Mouse (Mus musculus) WW6 (cell line): ENCODE results near the gene Avp.

Source experiments
- DNase-seq: peaks from one replicate; pipeline ENCODE4 v3.0.0-alpha.2; 2013; ENCODE audit warnings: low read depth, low spot score

Avp gene

DNA sequence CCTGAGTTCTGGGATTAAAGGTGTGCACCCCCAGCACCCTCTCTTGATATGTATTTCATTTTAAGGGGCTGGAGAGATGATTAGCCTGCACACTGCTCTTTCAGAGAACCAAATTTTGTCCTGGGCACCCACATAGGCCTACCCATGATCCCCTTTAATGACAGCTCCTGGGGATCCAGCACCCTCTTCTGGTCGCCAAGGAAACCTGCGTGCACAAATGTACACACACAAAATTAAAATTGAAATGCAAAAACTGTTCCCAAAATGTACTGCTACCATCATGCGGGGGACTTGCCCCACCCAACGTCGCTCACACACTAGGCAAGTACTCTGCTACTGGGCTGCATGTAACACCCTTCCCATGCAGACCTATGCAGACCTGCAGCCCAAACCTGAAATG lies 7.4 kb downstream of the Avp start:
- no peak for DNase-seq

DNA sequence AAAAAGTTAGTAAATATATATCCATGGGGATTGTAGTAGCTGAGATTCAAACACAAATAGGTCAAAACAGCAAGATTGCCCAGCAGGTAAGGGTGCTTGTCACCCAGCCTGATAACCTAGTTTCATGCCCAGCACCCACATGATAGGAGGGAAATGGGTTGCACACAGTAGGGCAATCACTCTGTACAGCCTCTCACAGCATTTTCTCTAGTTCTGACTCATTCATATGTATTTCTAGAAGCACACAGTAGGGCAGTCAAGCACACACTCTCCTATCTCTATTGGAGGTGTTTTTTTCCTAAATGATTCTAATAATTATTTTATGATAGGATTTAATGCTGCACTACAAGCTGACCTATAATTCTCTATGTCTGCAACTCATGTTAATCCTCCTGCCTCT lies 12.4 kb downstream of the Avp start:
- no peak for DNase-seq

DNA sequence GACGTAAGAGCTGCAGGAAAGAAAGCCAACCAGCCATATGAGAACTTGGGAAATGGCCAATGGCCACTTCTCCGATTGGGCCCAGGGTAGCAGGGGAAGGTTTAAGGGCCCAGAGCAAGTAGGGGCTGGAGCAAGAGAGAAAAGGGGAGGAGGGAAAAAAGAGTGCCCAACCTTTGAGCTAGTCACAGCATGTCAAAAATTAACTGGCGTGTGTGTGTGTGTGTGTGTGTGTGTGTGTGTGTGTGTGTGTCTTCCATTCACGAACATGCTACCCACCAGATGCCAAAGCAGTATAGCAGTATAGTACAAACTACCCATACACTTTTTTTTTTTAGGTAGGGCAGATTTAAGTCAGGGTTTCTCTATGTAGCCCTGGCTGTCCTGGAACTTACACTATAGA lies 13.4 kb downstream of the Avp start:
- no peak for DNase-seq

- no peak for DNase-seq
Measured at GRCm38 (mm10) chr2:130564983-130565382, 17.4 kb downstream of the Avp start.

DNA sequence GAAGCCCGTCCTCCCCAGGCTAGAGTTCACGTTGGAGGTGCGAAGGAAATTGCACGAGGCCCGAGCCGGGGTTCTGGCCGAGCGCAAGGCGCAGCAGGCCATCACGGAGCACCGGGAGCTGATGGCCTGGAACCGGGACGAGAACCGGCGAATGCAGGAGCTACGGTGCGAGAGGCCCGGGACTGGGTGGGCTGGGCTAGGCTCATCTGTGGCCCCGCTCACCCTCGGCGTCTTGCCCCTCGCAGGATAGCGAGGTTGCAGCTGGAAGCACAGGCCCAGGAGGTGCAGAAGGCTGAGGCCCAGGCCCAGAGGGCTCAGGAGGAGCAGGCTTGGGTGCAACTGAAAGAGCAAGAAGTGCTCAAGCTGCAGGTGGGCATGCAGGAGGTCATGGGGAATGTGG lies 18.3 kb downstream of the Avp start:
- no peak for DNase-seq

DNA sequence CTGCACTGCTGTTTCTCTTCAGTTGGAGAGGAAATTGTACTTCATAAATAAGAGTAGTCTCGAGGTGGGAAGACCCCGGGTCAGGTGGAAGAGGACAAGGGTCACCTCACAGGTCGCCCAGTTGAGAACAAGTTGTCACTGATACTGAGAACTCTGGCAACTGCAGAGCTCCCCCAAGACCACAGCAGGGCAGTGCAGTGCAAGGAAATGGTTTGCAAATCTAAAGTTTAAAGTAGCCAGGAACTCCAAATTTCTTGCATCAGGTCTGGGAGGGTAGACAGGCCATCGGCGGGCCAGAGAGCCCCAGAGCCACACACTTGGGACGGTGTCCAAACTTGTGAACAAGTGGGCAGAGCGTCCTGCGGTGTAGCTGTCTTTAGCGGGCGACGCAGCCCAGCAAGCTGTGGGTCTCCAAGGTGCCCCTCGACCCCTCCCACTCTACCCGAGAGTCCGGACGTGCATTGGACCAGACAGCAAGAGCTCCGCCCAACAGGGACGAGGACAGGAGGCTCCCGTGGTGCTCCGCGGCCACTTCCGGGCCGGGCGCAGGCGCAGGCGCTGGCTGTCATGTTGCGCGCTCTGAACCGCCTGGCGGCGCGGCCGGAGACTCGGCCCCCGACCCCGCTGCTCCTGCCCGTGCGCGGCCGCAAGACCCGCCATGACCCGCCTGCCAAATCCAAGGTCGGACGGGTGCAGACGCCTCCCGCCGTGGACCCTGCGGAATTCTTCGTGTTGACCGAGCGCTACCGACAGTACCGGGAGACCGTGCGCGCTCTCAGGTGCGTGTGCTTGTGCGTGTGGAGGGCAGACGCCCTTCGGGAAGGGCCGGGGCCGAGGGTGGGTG lies 18.9 kb downstream of the Avp start, which contains the start of gene Mrps26:
TSS of gene Mrps26 (plus strand) at position 531 of the 844 bp plus-strand sequence.
- peak; percentile 85 for DNase-seq

DNA sequence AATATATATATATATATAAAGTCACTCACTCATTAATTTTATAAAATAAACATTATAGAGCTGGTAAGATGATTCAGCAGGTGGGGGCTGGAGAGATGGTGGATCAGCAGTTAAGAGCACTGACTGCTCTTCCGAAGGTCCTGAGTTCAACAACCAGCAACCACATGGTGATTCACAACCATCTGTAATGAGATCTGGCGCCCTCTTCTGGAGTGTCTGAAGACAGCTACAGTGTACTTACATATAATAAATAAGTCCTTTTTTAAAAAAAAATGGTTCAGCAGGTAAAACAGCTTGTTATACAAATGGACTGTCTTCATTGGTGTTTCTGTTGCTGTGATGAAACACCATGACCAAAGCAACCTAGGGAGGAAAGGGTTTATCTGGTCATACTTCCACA lies 24.3 kb downstream of the Avp start:
- no peak for DNase-seq

DNA sequence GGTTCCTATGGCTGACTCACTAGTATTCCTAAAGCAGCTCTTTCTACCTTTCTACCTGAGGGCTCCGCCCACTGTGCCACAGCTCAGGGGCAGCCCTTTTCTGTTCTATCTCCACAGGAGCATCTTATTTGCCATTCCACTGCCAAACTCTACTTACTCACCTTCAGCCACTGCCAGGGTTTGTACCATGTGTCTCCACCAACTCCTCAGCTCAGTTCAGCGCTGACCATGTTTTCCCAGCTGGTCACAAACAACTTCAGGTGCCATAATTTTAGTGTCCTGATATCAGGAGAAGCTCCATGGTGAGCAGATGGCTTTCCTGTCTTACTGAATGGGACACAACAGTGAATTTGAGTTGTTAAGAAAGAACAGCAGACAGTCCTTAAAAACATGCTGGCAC lies 24.9 kb downstream of the Avp start:
- DNase-seq: no peak

- no peak for DNase-seq
Measured at GRCm38 (mm10) chr2:130556292-130556691, 26.1 kb downstream of the Avp start.

DNA sequence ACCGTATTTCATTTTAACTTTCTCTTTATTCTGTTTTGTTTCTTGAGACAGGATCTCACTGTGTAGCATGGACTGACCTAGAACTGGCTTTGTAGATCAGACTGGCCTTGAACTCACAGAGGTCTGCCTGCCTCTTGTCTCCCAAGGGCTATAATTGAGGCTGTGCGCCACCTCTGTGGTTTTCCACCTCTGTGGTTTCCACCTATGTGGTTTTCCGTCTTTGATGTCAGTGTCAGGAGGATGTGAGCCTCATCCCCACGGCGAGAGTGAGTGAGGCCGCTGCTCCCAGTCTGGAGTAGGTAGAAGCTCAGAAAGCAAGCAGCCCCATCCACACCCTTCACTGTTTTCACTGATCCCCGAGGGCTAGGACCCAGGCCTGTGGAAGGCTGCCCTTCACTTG lies 27.5 kb downstream of the Avp start:
- DNase-seq: no peak

- no peak for DNase-seq
Measured at GRCm38 (mm10) chr2:130546957-130547356, 35.4 kb downstream of the Avp start.

DNA sequence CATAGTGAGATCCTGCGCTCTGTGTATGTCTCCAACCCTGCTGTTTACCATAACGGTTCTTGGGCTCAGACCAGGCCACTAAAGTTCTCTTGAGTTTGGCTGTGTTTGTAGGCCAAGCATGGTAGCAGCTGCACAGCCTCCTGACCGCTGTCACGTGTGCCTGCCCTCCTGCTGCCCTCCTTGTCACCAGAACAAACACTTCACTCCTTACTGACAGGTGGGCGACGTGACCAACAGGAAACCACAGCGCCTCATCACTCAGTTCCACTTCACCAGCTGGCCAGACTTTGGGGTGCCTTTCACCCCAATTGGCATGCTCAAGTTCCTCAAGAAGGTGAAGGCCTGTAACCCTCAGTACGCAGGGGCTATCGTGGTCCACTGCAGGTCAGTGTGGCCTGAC lies 42.1 kb downstream of the Avp start:
- no peak for DNase-seq

GRCm38 (mm10) chr2:130538876-130539546 lies 43.3 kb downstream of the Avp start:
- no peak for DNase-seq

GRCm38 (mm10) chr2:130536890-130537289 lies 45.5 kb downstream of the Avp start:
- DNase-seq: no peak

DNA sequence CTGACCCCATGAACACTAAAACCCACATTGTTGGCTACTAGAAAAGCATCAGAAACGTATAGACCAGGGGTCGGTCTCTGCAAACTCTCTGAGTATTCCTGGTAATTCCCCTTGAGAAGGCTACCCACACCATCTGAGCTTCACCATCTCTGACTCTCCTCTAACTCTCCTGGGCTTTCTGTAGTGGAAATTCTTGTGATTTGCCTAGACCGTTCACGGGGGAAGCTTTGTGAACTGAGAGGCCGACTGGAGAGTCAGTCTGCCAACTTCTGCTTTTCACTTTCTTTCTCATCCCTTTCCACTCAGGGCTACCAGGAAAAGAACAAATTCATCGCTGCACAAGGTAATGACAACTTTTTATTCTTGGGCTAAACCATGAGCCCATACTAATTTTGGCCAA lies 47.3 kb downstream of the Avp start:
- no peak for DNase-seq

GRCm38 (mm10) chr2:130532201-130532600 lies 50.2 kb downstream of the Avp start:
- no peak for DNase-seq
